In the genomic region with DNA sequence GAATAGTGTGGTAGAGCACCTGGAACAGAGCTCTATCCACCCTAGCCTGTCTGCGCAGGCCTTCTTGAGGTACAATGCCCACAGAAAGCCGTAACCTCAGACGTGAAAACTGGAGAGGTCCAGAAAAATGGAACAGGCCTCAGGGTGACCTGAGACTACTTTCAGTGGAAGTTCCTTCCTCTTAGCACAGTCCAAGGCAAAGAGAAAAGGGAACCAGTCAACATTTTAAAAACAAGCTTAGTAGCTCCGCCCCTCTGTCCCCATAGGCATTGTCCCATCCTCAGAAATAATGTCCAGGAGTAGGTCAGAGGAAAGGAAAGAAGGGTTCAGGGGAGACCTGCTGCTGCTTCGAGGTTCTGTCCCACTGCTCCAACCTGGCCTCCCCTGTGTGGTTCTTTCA, we compare ENCODE assay signal across 11 mouse cellular contexts.
DNase-seq lines count a peak whose midpoint lies in the region; ATAC-seq and TF ChIP-seq lines count a peak whose summit lies in the region.
"Had no signal": no experiment of that assay in that cellular context is flagged by ENCODE, and none has a peak within 500 bp of the region (broad histone marks: within the 10 kb centered on the region; RNA-seq: fewer than 3 reads in every experiment).

No protein-coding gene starts in this region.

- no peak overlapping the region for H3K9ac ChIP-seq in liver, embryonic 15.5 days
- H3K9ac ChIP-seq in liver, embryonic 11.5 days (ENCODE audit: low read depth, low read length) = no peak overlapping the region
- H3K9ac ChIP-seq: neural tube, embryonic 13.5 days had no signal

- H3K4me1 ChIP-seq in heart, embryonic 10.5 days = peaks cover 14% of the 10 kb centered on the region
- H3K4me1 ChIP-seq in liver, embryonic 15.5 days (replicated peaks) = peaks cover 34% of the 10 kb centered on the region
- H3K4me1 ChIP-seq in liver, embryonic 11.5 days (replicated peaks; ENCODE audit: control insufficient read depth, insufficient read depth, low read length) = peaks cover 14% of the 10 kb centered on the region; the same call in 1 of the 2 replicates
- peaks cover 6% of the 10 kb centered on the region; the same call in 1 of the 2 replicates for H3K4me1 ChIP-seq in bone marrow, adult 2 months (ENCODE audit: control insufficient read depth, insufficient read depth, low read length)
- H3K4me1 ChIP-seq in megakaryocyte, embryonic 14.5 days = peaks cover 50% of the 10 kb centered on the region

- no peak for ATAC-seq in liver, embryonic 15.5 days (ENCODE audit: insufficient read depth)
- no peak for ATAC-seq in liver, embryonic 11.5 days (replicated peaks; ENCODE audit: low FRiP score)

- H3K4me2 ChIP-seq in liver, embryonic 15.5 days = no peak overlapping the region
- no peak overlapping the region for H3K4me2 ChIP-seq in liver, embryonic 11.5 days
- H3K4me2 ChIP-seq: neural tube, embryonic 13.5 days had no signal

- peak overlapping the region; percentile 0; the same call in 1 of the 2 replicates for H3K27ac ChIP-seq in heart, embryonic 10.5 days
- H3K27ac ChIP-seq in liver, embryonic 15.5 days (replicated peaks) = peak overlapping the region; percentile 41; the same call in 1 of the 2 replicates
- H3K27ac ChIP-seq in liver, embryonic 11.5 days (ENCODE audit: low read depth, low read length) = no peak overlapping the region
- peak overlapping the region; percentile 21; the same call in 1 of the 2 replicates for H3K27ac ChIP-seq in bone marrow, adult 2 months (ENCODE audit: control insufficient read depth, insufficient read depth, low read depth, low read length, poor library complexity)
- H3K27ac ChIP-seq: neural tube, embryonic 13.5 days had no signal

- WGBS in heart, embryonic 10.5 days = 80% methylated on average over 5 of the region's 5 CpGs
- 36% methylated on average over 5 of the region's 5 CpGs for WGBS in liver, embryonic 15.5 days (ENCODE audit: insufficient replicate concordance)
- 62% methylated on average over 5 of the region's 5 CpGs for WGBS in liver, embryonic 11.5 days
- 16% methylated on average over 5 of the region's 5 CpGs for WGBS in bone marrow, adult 2 months

- intact Hi-C loops in heart, postnatal 25 days (cut with DNase I) = loop anchor here (1.0 to 5.0 kb wide), 2 partner anchors 48 to 90 kb away; partner anchors contain the start of gene Elmo1

- no peaks in the 10 kb centered on the region for H3K9me3 ChIP-seq in heart, embryonic 10.5 days
- no peaks in the 10 kb centered on the region for H3K9me3 ChIP-seq in liver, embryonic 15.5 days (replicated peaks)
- H3K9me3 ChIP-seq in liver, embryonic 11.5 days (ENCODE audit: control insufficient read depth, low read length) = no peaks in the 10 kb centered on the region
- H3K9me3 ChIP-seq in megakaryocyte, embryonic 14.5 days = no peaks in the 10 kb centered on the region
- H3K9me3 ChIP-seq: neural tube, embryonic 13.5 days had no signal

- peak; percentile 20 for DNase-seq in heart, embryonic 10.5 days (ENCODE audit: low spot score)
- no peak for DNase-seq in heart, postnatal 25 days (ENCODE audit: low spot score)
- DNase-seq in liver, embryonic 11.5 days (ENCODE audit: low spot score) = no peak
- DNase-seq in layer of hippocampus, postnatal 10 days (ENCODE audit: low spot score in 2 of 2) = no peak
- no peak for DNase-seq in left cerebral cortex, adult 18-20 months (ENCODE audit: low spot score in 2 of 2)
- DNase-seq: cerebellum, postnatal 10 days; thymus, adult 18-20 months had no signal

- H3K4me3 ChIP-seq in heart, embryonic 10.5 days = no peak overlapping the region
- no peak overlapping the region for H3K4me3 ChIP-seq in liver, embryonic 15.5 days (replicated peaks)
- H3K4me3 ChIP-seq in liver, embryonic 11.5 days (ENCODE audit: low read depth, low read length) = no peak overlapping the region
- peak overlapping the region; percentile 42 for H3K4me3 ChIP-seq in bone marrow, adult 2 months (replicated peaks; ENCODE audit: control insufficient read depth, low read depth, low read length)
- peak overlapping the region; percentile 53 for H3K4me3 ChIP-seq in megakaryocyte, embryonic 14.5 days (replicated peaks)
- H3K4me3 ChIP-seq: neural tube, embryonic 13.5 days had no signal

- no peak for TF ChIP-seq POLR2A in bone marrow, adult 2 months (IDR thresholded peaks at IDR 0.05; ENCODE audit: borderline replicate concordance, control insufficient read depth, low read depth, low read length)

- no peak for TF ChIP-seq CTCF in bone marrow, adult 2 months (IDR thresholded peaks at IDR 0.05; ENCODE audit: control insufficient read depth, insufficient read depth, low read length)

- H3K27me3 ChIP-seq in heart, embryonic 10.5 days (ENCODE audit: insufficient read depth, poor library complexity, severe bottlenecking) = no peaks in the 10 kb centered on the region
- H3K27me3 ChIP-seq in liver, embryonic 15.5 days = peaks cover 66% of the 10 kb centered on the region
- H3K27me3 ChIP-seq in liver, embryonic 11.5 days (replicated peaks; ENCODE audit: control insufficient read depth, insufficient read depth, low read length) = peaks cover 6% of the 10 kb centered on the region; the same call in 1 of the 2 replicates
- peaks cover 65% of the 10 kb centered on the region for H3K27me3 ChIP-seq in megakaryocyte, embryonic 14.5 days (replicated peaks)
- H3K27me3 ChIP-seq: neural tube, embryonic 13.5 days had no signal

- H3K36me3 ChIP-seq in heart, embryonic 10.5 days = no peaks in the 10 kb centered on the region
- no peaks in the 10 kb centered on the region for H3K36me3 ChIP-seq in liver, embryonic 15.5 days (replicated peaks)
- no peaks in the 10 kb centered on the region for H3K36me3 ChIP-seq in liver, embryonic 11.5 days (ENCODE audit: control insufficient read depth, insufficient read depth, low read length)
- H3K36me3 ChIP-seq in megakaryocyte, embryonic 14.5 days (replicated peaks; ENCODE audit: low read length) = no peaks in the 10 kb centered on the region
- H3K36me3 ChIP-seq: neural tube, embryonic 13.5 days had no signal

Comparison
In these comparisons a context has a peak if more than half of its experiments do, and no peak if none do; other contexts are left out.
1. H3K4me3 ChIP-seq: peak in bone marrow, adult 2 months (single experiment) and megakaryocyte, embryonic 14.5 days (single experiment); none in heart, embryonic 10.5 days (single experiment), liver, embryonic 15.5 days (single experiment) and liver, embryonic 11.5 days (single experiment).